ENCODE assay signal across 22 mouse cellular contexts in genomic region chr7:53955654-53956053, GRCm38 (mm10).
DNase-seq lines count a peak whose midpoint lies in the region; ATAC-seq and TF ChIP-seq lines count a peak whose summit lies in the region.
"Had no signal": no experiment of that assay in that cellular context is flagged by ENCODE, and none has a peak within 500 bp of the region (broad histone marks: within the 10 kb centered on the region; RNA-seq: fewer than 3 reads in every experiment).

No protein-coding gene starts in this region.

- no peak for TF ChIP-seq CTCF in brain, embryonic 14.5 days (IDR thresholded peaks at IDR 0.05; ENCODE audit: borderline replicate concordance, extremely low read depth, insufficient read depth, insufficient read length)

- H3K4me3 ChIP-seq in hindbrain, embryonic 12.5 days, result no peak overlapping the region
- H3K4me3 ChIP-seq in hindbrain, embryonic 14.5 days (replicated peaks; ENCODE audit: low read length), result no peak overlapping the region
- no peak overlapping the region for H3K4me3 ChIP-seq in midbrain, embryonic 13.5 days (replicated peaks)
- no peak overlapping the region for H3K4me3 ChIP-seq in midbrain, embryonic 16.5 days (ENCODE audit: low read depth, low read length)
- H3K4me3 ChIP-seq: embryonic facial prominence, embryonic 13.5 days; embryonic facial prominence, embryonic 15.5 days; erythroblast, embryonic 14.5 days; forebrain, embryonic 10.5 days; forebrain, embryonic 12.5 days had no signal

- H3K9me3 ChIP-seq in hindbrain, embryonic 12.5 days (replicated peaks), result no peaks in the 10 kb centered on the region
- no peaks in the 10 kb centered on the region for H3K9me3 ChIP-seq in hindbrain, embryonic 14.5 days (ENCODE audit: control insufficient read depth, low read length)
- no peaks in the 10 kb centered on the region for H3K9me3 ChIP-seq in midbrain, embryonic 13.5 days
- no peaks in the 10 kb centered on the region for H3K9me3 ChIP-seq in midbrain, embryonic 16.5 days (replicated peaks; ENCODE audit: control insufficient read depth, low read length, poor library complexity, severe bottlenecking)
- H3K9me3 ChIP-seq: embryonic facial prominence, embryonic 13.5 days; embryonic facial prominence, embryonic 15.5 days; forebrain, embryonic 10.5 days; forebrain, embryonic 12.5 days had no signal

- no peak for DNase-seq in hindbrain, embryonic 14.5 days (ENCODE audit: low spot score)
- peak; percentile 12 for DNase-seq in brain, embryonic 14.5 days (ENCODE audit: low read depth)
- no peak for DNase-seq in cerebellum, postnatal 4 days (ENCODE audit: low spot score in 2 of 2)
- DNase-seq: adrenal gland, adult 2 months; adrenal gland, postnatal 10 days; adrenal gland, postnatal 25 days; cerebellum, adult 11-12 months; cerebellum, adult 2 months; cerebellum, adult 9-10 months; cerebellum, postnatal 10 days; cerebellum, postnatal 25 days; embryo, embryonic 11 days had no signal

- H3K27me3 ChIP-seq in hindbrain, embryonic 12.5 days, result no peaks in the 10 kb centered on the region
- no peaks in the 10 kb centered on the region for H3K27me3 ChIP-seq in hindbrain, embryonic 14.5 days (ENCODE audit: control insufficient read depth, insufficient read depth, low read length)
- no peaks in the 10 kb centered on the region for H3K27me3 ChIP-seq in midbrain, embryonic 13.5 days
- H3K27me3 ChIP-seq in midbrain, embryonic 16.5 days (ENCODE audit: control insufficient read depth, insufficient read depth, low read depth, low read length), result no peaks in the 10 kb centered on the region
- H3K27me3 ChIP-seq: embryonic facial prominence, embryonic 13.5 days; embryonic facial prominence, embryonic 15.5 days; forebrain, embryonic 12.5 days had no signal

- H3K27ac ChIP-seq in hindbrain, embryonic 12.5 days, result no peak overlapping the region
- H3K27ac ChIP-seq in hindbrain, embryonic 14.5 days, result no peak overlapping the region
- H3K27ac ChIP-seq in midbrain, embryonic 13.5 days, result no peak overlapping the region
- no peak overlapping the region for H3K27ac ChIP-seq in midbrain, embryonic 16.5 days (ENCODE audit: low read length)
- H3K27ac ChIP-seq: embryonic facial prominence, embryonic 13.5 days; embryonic facial prominence, embryonic 15.5 days; forebrain, embryonic 10.5 days; forebrain, embryonic 12.5 days had no signal

- no peak overlapping the region for H3K9ac ChIP-seq in hindbrain, embryonic 12.5 days
- no peak overlapping the region for H3K9ac ChIP-seq in hindbrain, embryonic 14.5 days
- H3K9ac ChIP-seq in midbrain, embryonic 13.5 days (replicated peaks), result no peak overlapping the region
- H3K9ac ChIP-seq in midbrain, embryonic 16.5 days (ENCODE audit: low read depth, low read length), result no peak overlapping the region
- H3K9ac ChIP-seq: embryonic facial prominence, embryonic 13.5 days; embryonic facial prominence, embryonic 15.5 days; forebrain, embryonic 12.5 days had no signal

- H3K4me2 ChIP-seq in hindbrain, embryonic 12.5 days (replicated peaks), result no peak overlapping the region
- no peak overlapping the region for H3K4me2 ChIP-seq in hindbrain, embryonic 14.5 days (replicated peaks)
- no peak overlapping the region for H3K4me2 ChIP-seq in midbrain, embryonic 13.5 days (replicated peaks)
- H3K4me2 ChIP-seq in midbrain, embryonic 16.5 days (ENCODE audit: low read length), result no peak overlapping the region
- H3K4me2 ChIP-seq: embryonic facial prominence, embryonic 13.5 days; embryonic facial prominence, embryonic 15.5 days; forebrain, embryonic 12.5 days had no signal

- H3K4me1 ChIP-seq in hindbrain, embryonic 12.5 days, result no peaks in the 10 kb centered on the region
- H3K4me1 ChIP-seq in hindbrain, embryonic 14.5 days (replicated peaks; ENCODE audit: control insufficient read depth, insufficient read depth, low read length), result no peaks in the 10 kb centered on the region
- no peaks in the 10 kb centered on the region for H3K4me1 ChIP-seq in midbrain, embryonic 13.5 days (replicated peaks)
- H3K4me1 ChIP-seq in midbrain, embryonic 16.5 days (ENCODE audit: control insufficient read depth, insufficient read depth, low read length), result no peaks in the 10 kb centered on the region
- H3K4me1 ChIP-seq: embryonic facial prominence, embryonic 13.5 days; embryonic facial prominence, embryonic 15.5 days; forebrain, embryonic 10.5 days; forebrain, embryonic 12.5 days had no signal

- TF ChIP-seq POLR2A in brain, embryonic 14.5 days (IDR thresholded peaks at IDR 0.05; ENCODE audit: borderline replicate concordance, extremely low read depth, insufficient read depth, insufficient read length, poor library complexity, severe bottlenecking), result no peak

- no peaks in the 10 kb centered on the region for H3K36me3 ChIP-seq in hindbrain, embryonic 12.5 days
- no peaks in the 10 kb centered on the region for H3K36me3 ChIP-seq in hindbrain, embryonic 14.5 days (replicated peaks; ENCODE audit: control insufficient read depth, insufficient read depth)
- no peaks in the 10 kb centered on the region for H3K36me3 ChIP-seq in midbrain, embryonic 13.5 days
- H3K36me3 ChIP-seq in midbrain, embryonic 16.5 days (ENCODE audit: control insufficient read depth, insufficient read depth, low read length), result no peaks in the 10 kb centered on the region
- H3K36me3 ChIP-seq: embryonic facial prominence, embryonic 13.5 days; embryonic facial prominence, embryonic 15.5 days; forebrain, embryonic 10.5 days; forebrain, embryonic 12.5 days had no signal

- ATAC-seq in hindbrain, embryonic 12.5 days (ENCODE audit: low FRiP score), result peak; percentile 71; the same call in 1 of the 2 replicates
- no peak for ATAC-seq in hindbrain, embryonic 14.5 days (ENCODE audit: low FRiP score)
- 0 out of 2 replicates have a peak, but pooled peaks have one; percentile 55 for ATAC-seq in midbrain, embryonic 13.5 days
- ATAC-seq in midbrain, embryonic 16.5 days, result no peak
- ATAC-seq: forebrain, embryonic 14.5 days; forebrain, embryonic 16.5 days had no signal

- WGBS in hindbrain, embryonic 12.5 days, result 70% methylated on average over 1 of the region's 1 CpGs
- WGBS in hindbrain, embryonic 14.5 days, result 86% methylated on average over 1 of the region's 1 CpGs
- 67% methylated on average over 1 of the region's 1 CpGs for WGBS in midbrain, embryonic 13.5 days
- 71% methylated on average over 1 of the region's 1 CpGs for WGBS in midbrain, embryonic 16.5 days

Comparison
In these comparisons a context has a peak if more than half of its experiments do, and no peak if none do; other contexts are left out.
1. ATAC-seq: peak in hindbrain, embryonic 12.5 days (single experiment) and midbrain, embryonic 13.5 days (single experiment); none in hindbrain, embryonic 14.5 days (single experiment) and midbrain, embryonic 16.5 days (single experiment).